Mouse (Mus musculus) gastrocnemius, postnatal 4 days (tissue): ENCODE measurements around the gene Sun5. TPM values are rescaled to one million over a fixed set of nuclear protein-coding genes. Genes with fewer than 3 reads are reported as not detected.
"Not testable (repeated sequence)": the region's sequence is repeated elsewhere in the genome, so short reads cannot be mapped to it uniquely, and the experiment has no call there.

ENCODE experiments used
- DNase-seq, 2 experiments: peaks; one replicate each; pipeline ENCODE4 v3.0.0; 2021 to 2022; ENCODE audit warnings: low spot score in 2 of 2, mixed read lengths in 2 of 2
- long read RNA-seq, 2 experiments: library from polyadenylated mRNA; stranded (forward); transcript quantifications; one replicate each; pipeline ENCODE4 v2.0.0; 2021
- total RNA-seq, 2 experiments: library from RNA; stranded (reverse); gene quantifications; 2 replicates each; pipeline ENCODE4 v1.2.3; 2021

The Sun5 gene
- not detected for total RNA-seq
- long read RNA-seq, experiment 1: 0 reads
- long read RNA-seq, experiment 2: 0 reads

GRCm38 (mm10) chr2:153870984-153871383 lies at the start of gene Sun5:
Gene Sun5 (minus strand): TSS chr2:153871084.
- no peak for DNase-seq

- DNase-seq: no peak
These were observed 47.0 kb upstream of the Sun5 start, which contains the start of gene Bpifb3 for GRCm38 (mm10) chr2:153917930-153918329. Gene Bpifb3 (plus strand): TSS chr2:153918230.

- peak in 1 of 2 experiments; percentile 43 for DNase-seq
These were observed 43.3 kb upstream of the Sun5 start for GRCm38 (mm10) chr2:153914151-153914550.

GRCm38 (mm10) chr2:153906626-153907025 lies 35.7 kb upstream of the Sun5 start:
- no peak for DNase-seq

GRCm38 (mm10) chr2:153902726-153903125 lies 31.8 kb upstream of the Sun5 start:
- DNase-seq: no peak

GRCm38 (mm10) chr2:153900088-153900487 lies 29.2 kb upstream of the Sun5 start, which contains the start of gene Bpifb6:
Gene Bpifb6 (plus strand): TSS chr2:153900388.
- DNase-seq: no peak

- no peak for DNase-seq
These were observed 28.2 kb upstream of the Sun5 start for GRCm38 (mm10) chr2:153899111-153899510.

- DNase-seq: no peak
These were observed 3.9 kb upstream of the Sun5 start, which contains the start of gene Bpifb2 for GRCm38 (mm10) chr2:153874745-153875144. Gene Bpifb2 (plus strand): TSS chr2:153875045.

GRCm38 (mm10) chr2:153861960-153862359 lies 8.9 kb downstream of the Sun5 start:
- DNase-seq: no peak

- DNase-seq: no peak
These were observed 10.2 kb downstream of the Sun5 start for GRCm38 (mm10) chr2:153860715-153861114.

GRCm38 (mm10) chr2:153860315-153860714 lies 10.6 kb downstream of the Sun5 start:
- no peak for DNase-seq

- no peak for DNase-seq
These were observed 11.3 kb downstream of the Sun5 start for GRCm38 (mm10) chr2:153859581-153859980.

- no peak for DNase-seq
These were observed 17.3 kb downstream of the Sun5 start for GRCm38 (mm10) chr2:153853544-153853943.

GRCm38 (mm10) chr2:153851030-153851360 lies 19.9 kb downstream of the Sun5 start:
- peak; percentile 41 to 44 for DNase-seq

- DNase-seq: no peak
These were observed 20.4 kb downstream of the Sun5 start for GRCm38 (mm10) chr2:153850351-153851029.

GRCm38 (mm10) chr2:153848389-153848788 lies 22.5 kb downstream of the Sun5 start:
- no peak for DNase-seq

GRCm38 (mm10) chr2:153842854-153843253 lies 28.0 kb downstream of the Sun5 start:
- DNase-seq: no peak

- DNase-seq: no peak
These were observed 37.6 kb downstream of the Sun5 start for GRCm38 (mm10) chr2:153833291-153833690.

- DNase-seq: no peak
These were observed 42.2 kb downstream of the Sun5 start for GRCm38 (mm10) chr2:153828704-153829103.

- DNase-seq: no peak
These were observed 43.6 kb downstream of the Sun5 start for GRCm38 (mm10) chr2:153827171-153827830.

- not testable (repeated sequence) for DNase-seq
These were observed 45.0 kb downstream of the Sun5 start for GRCm38 (mm10) chr2:153825900-153826299.

- peak in 1 of 2 experiments; percentile 60 for DNase-seq
These were observed 46.3 kb downstream of the Sun5 start for GRCm38 (mm10) chr2:153824593-153824992.
